Mouse (Mus musculus) CH12.LX (cell line): ENCODE data around the gene Scyl3. TPM values are rescaled to one million over a fixed set of nuclear protein-coding genes. Genes with fewer than 3 reads are reported as not detected.

Source experiments
- DNase-seq: peaks from one replicate; pipeline ENCODE4 v3.0.0-alpha.2; 2013; ENCODE audit errors: extremely low read depth
- H3K27ac ChIP-seq: 2 replicates; pipeline ENCODE4 v1.5.1; 2012; ENCODE audit warnings: low read depth, mild to moderate bottlenecking, control low read depth, moderate library complexity; ENCODE audit not compliant: insufficient read depth
- H3K27me3 ChIP-seq: replicated peaks from 2 replicates; pipeline ENCODE3; 2012; ENCODE audit warnings: inconsistent platforms
- H3K36me3 ChIP-seq, 2 experiments: replicated peaks in 1 of 2; 2 replicates each; pipeline versions ENCODE3 to v1.6.1; 2012; ENCODE audit warnings: inconsistent platforms in 1 of 2, low read length in 1 of 2, mild to moderate bottlenecking in 1 of 2, mixed read lengths in 1 of 2, moderate library complexity in 1 of 2; ENCODE audit not compliant: control insufficient read depth in 1 of 2, insufficient read depth in 1 of 2
- H3K4me1 ChIP-seq, 2 experiments: 2 replicates each; pipeline ENCODE4 v1.6.1; 2012; ENCODE audit warnings: inconsistent platforms in 1 of 2, moderate library complexity in 1 of 2; ENCODE audit not compliant: insufficient read depth in 2 of 2, control insufficient read depth in 1 of 2
- H3K4me2 ChIP-seq: 2 replicates; pipeline ENCODE4 v1.6.1; 2012; ENCODE audit warnings: low read depth, mild to moderate bottlenecking, control low read depth; ENCODE audit not compliant: poor library complexity, insufficient read depth, severe bottlenecking
- H3K4me3 ChIP-seq, 3 experiments: fragments of 150-350 bp in 1 of 3; sonication (generic) in 1 of 3; replicated peaks in 1 of 3; 2 replicates each; pipeline versions ENCODE3 to v1.5.1; 2011 to 2012; ENCODE audit warnings: low read depth in 2 of 3, low read length in 2 of 3, mild to moderate bottlenecking in 2 of 3, moderate library complexity in 2 of 3, control low read depth in 1 of 3, improper control_type of control experiment in 1 of 3, inconsistent platforms in 1 of 3, mixed read lengths in 1 of 3; ENCODE audit not compliant: poor library complexity in 1 of 3
- H3K79me2 ChIP-seq: replicated peaks from 2 replicates; pipeline ENCODE4 v1.6.1; 2012; ENCODE audit warnings: mild to moderate bottlenecking, moderate library complexity; ENCODE audit not compliant: control insufficient read depth, poor library complexity, insufficient read depth, severe bottlenecking; ENCODE audit errors: extremely low read depth
- H3K9ac ChIP-seq: 2 replicates; pipeline ENCODE4 v1.6.1; 2012; ENCODE audit warnings: low read depth, mild to moderate bottlenecking, control low read depth, moderate library complexity; ENCODE audit not compliant: insufficient read depth
- H3K9me3 ChIP-seq: replicated peaks from 2 replicates; pipeline ENCODE3; 2012; ENCODE audit warnings: low read length, inconsistent platforms, mixed read lengths
- BHLHE40 ChIP-seq: IDR thresholded peaks from 2 replicates; pipeline ENCODE4 v1.6.1; 2011; ENCODE audit warnings: mild to moderate bottlenecking, low read depth, low read length, improper control_type of control experiment
- CHD1 ChIP-seq: IDR thresholded peaks from 2 replicates; pipeline ENCODE4 v1.6.1; 2012; ENCODE audit warnings: low read depth, low read length, improper control_type of control experiment, inconsistent platforms
- CHD2 ChIP-seq: IDR thresholded peaks from 2 replicates; pipeline ENCODE4 v1.6.1; 2011; ENCODE audit warnings: low read length, improper control_type of control experiment
- ELF1 ChIP-seq: IDR thresholded peaks from 2 replicates; pipeline ENCODE4 v1.6.1; 2014; ENCODE audit warnings: low read depth, mild to moderate bottlenecking, inconsistent platforms, low read length, improper control_type of control experiment
- EP300 ChIP-seq: IDR thresholded peaks from 2 replicates; pipeline ENCODE4 v1.6.1; 2011; ENCODE audit warnings: low read length, improper control_type of control experiment
- JUN ChIP-seq: IDR thresholded peaks from 2 replicates; pipeline ENCODE4 v1.6.1; 2011; ENCODE audit warnings: low read depth, mild to moderate bottlenecking, low read length, improper control_type of control experiment, moderate library complexity; ENCODE audit not compliant: insufficient read depth
- KAT2A ChIP-seq: IDR thresholded peaks from 2 replicates; pipeline ENCODE4 v1.6.1; 2012; ENCODE audit warnings: low read length, improper control_type of control experiment, inconsistent platforms; ENCODE audit not compliant: insufficient replicate concordance
- MAX ChIP-seq: IDR thresholded peaks from 2 replicates; pipeline ENCODE4 v1.6.1; 2011; ENCODE audit warnings: low read length, improper control_type of control experiment
- MAZ ChIP-seq: IDR thresholded peaks from 2 replicates; pipeline ENCODE4 v1.6.1; 2012; ENCODE audit warnings: low read depth, mild to moderate bottlenecking, inconsistent platforms, low read length, improper control_type of control experiment, moderate library complexity
- NELFE ChIP-seq: IDR thresholded peaks from 2 replicates; pipeline ENCODE4 v1.6.1; 2011; ENCODE audit warnings: low read depth, low read length, improper control_type of control experiment
- NRF1 ChIP-seq: IDR thresholded peaks from 2 replicates; pipeline ENCODE4 v1.6.1; 2014; ENCODE audit warnings: low read depth, mild to moderate bottlenecking, inconsistent platforms, low read length, improper control_type of control experiment, moderate library complexity
- RAD21 ChIP-seq: IDR thresholded peaks from 2 replicates; pipeline ENCODE4 v1.6.1; 2011; ENCODE audit warnings: low read depth, mild to moderate bottlenecking, low read length, improper control_type of control experiment, moderate library complexity
- SMC3 ChIP-seq: IDR thresholded peaks from 2 replicates; pipeline ENCODE4 v1.6.1; 2011; ENCODE audit warnings: low read depth, low read length, improper control_type of control experiment
- TCF12 ChIP-seq: IDR thresholded peaks from 2 replicates; pipeline ENCODE4 v1.6.1; 2014; ENCODE audit warnings: low read depth, mild to moderate bottlenecking, inconsistent platforms, low read length, improper control_type of control experiment
- UBTF ChIP-seq: IDR thresholded peaks from 2 replicates; pipeline ENCODE4 v1.6.1; 2012; ENCODE audit warnings: low read depth, mild to moderate bottlenecking, inconsistent platforms, low read length, improper control_type of control experiment, moderate library complexity
- USF1 ChIP-seq: IDR thresholded peaks from 2 replicates; pipeline ENCODE4 v1.6.1; 2014; ENCODE audit warnings: low read depth, mild to moderate bottlenecking, inconsistent platforms, low read length, improper control_type of control experiment
- ZMIZ1 ChIP-seq: IDR thresholded peaks from 2 replicates; pipeline ENCODE4 v1.6.1; 2012; ENCODE audit warnings: low read depth, mild to moderate bottlenecking, inconsistent platforms, low read length, improper control_type of control experiment
- ZNF384 ChIP-seq: IDR thresholded peaks from 2 replicates; pipeline ENCODE4 v1.6.1; 2012; ENCODE audit warnings: low read depth, low read length, improper control_type of control experiment, inconsistent platforms
- dilution Hi-C: fragments of 300-500 bp; cut with MboI; formaldehyde crosslinking; loops from 2 replicates; pipeline ENCODE4 v1.14.3; 2020; ENCODE audit warnings: low sequenced_read_pairs; ENCODE audit not compliant: extremely low pct_unique_long_range_greater_than_20kb, extremely low pct_ligation_motif_present
- in situ Hi-C: fragments of 300-500 bp; cut with MboI; formaldehyde crosslinking; loops from 3 replicates; pipeline ENCODE4 v1.14.3; 2019; ENCODE audit warnings: low sequenced_read_pairs, low pct_ligation_motif_present, low pct_unique_long_range_greater_than_20kb, mixed read lengths
- polyA plus RNA-seq: library from polyadenylated mRNA; unstranded; fragments of >175 nt; gene quantifications from 2 replicates; pipeline ENCODE4 v1.2.1, GENCODE M21; 2012; ENCODE audit warnings: low read depth; ENCODE audit not compliant: insufficient read length
- total RNA-seq, 2 experiments: library from RNA; depleted of rRNA; stranded (reverse); fragments of 300-350 nt in 1 of 2; fragments of >200 nt in 1 of 2; gene quantifications; 2 replicates each; pipeline ENCODE4 v1.2.3; 2012 to 2014

The Scyl3 gene
- total and polyA plus RNA-seq, 3 experiments = 11.9 to 22.2 (median 16.1) TPM

DNA sequence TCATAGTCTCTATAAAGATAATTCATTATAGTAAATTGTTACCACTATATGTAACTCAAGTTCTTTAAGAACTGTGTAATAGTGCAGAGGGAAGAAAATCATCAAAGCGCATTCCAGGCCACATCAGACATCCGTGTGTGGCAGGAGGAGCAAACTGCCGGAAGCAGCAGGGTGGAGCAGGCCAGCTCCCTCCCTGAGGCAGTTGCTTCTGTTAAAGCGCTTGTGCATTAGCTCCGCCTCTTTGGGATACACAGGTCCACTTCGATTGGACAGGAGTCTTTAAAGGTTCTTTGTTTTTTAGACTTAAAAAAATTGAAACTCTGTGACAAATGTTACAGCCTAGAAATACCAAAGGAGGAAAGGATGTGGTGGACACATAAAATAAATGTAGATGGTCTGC is 13.2 kb downstream of the Scyl3 start:
- Histone ChIP-seq H3K27ac (no peak overlapping the region), H3K36me3 (peaks cover 67 to 94% of the 10 kb centered on the region in 2 experiments), H3K4me2 (no peak overlapping the region), H3K79me2 (no peaks in the 10 kb centered on the region), H3K9me3 (no peaks in the 10 kb centered on the region), H3K27me3 (no peaks in the 10 kb centered on the region), H3K4me3 (no peak overlapping the region), H3K4me1 (no peaks in the 10 kb centered on the region), H3K9ac (no peak overlapping the region)
- no peak for DNase-seq
- in situ Hi-C loops (no loop called here), dilution Hi-C loops (no loop called here)
- TF ChIP-seq EP300 (no peak), UBTF (no peak), RAD21 (no peak), ZNF384 (no peak), SMC3 (no peak), ELF1 (no peak), JUN (no peak), ZMIZ1 (no peak), CHD2 (no peak), USF1 (no peak)

DNA sequence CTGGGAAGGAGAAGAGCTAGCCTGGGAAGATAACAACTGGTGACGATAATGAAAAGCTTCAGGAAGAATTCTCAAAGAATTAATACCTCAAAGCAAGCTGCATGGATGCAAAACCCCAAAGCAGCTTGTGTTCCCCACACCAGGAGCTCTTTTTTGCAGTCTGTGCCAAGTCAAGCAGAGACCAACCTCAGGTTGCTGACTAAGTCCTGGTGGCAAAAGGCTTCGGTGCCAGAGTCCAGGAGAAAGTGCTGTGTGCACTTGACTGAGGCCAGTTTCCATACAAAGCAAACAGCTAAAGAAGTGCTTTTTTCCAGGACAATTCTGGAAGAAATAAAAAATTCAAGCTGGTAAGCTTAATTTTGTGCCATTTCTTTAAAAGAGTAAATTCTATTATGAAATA is 24.5 kb downstream of the Scyl3 start:
- H3K36me3 ChIP-seq = peaks cover 56 to 96% of the 10 kb centered on the region in 2 experiments
- in situ Hi-C loops = no loop called here

DNA sequence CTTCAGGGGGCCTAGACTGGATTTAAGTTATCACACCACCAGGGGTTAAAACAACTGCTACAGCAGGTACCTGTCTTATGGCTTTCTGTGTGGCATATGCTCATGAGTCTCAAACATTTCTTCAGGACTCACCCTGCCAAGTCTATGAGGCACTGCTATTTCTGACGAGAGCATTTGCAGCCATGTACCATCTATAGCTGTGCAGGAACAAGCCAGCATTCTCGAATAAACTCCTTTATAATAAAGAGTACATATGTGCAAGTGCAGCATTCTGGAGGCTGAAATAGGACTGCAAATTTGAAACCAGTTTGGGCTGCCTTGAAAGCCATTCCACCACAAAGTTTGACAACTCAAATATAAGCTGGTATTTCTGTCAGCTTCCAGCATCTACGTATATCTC is 29.1 kb downstream of the Scyl3 start:
- Histone ChIP-seq H3K9ac (no peak overlapping the region), H3K9me3 (no peaks in the 10 kb centered on the region), H3K27me3 (no peaks in the 10 kb centered on the region), H3K36me3 (peaks cover 36 to 80% of the 10 kb centered on the region in 2 experiments), H3K79me2 (no peaks in the 10 kb centered on the region), H3K27ac (no peak overlapping the region), H3K4me3 (no peak overlapping the region), H3K4me1 (no peaks in the 10 kb centered on the region), H3K4me2 (no peak overlapping the region)
- TF ChIP-seq KAT2A = no peak
- no peak for TF ChIP-seq CHD1
- no peak for TF ChIP-seq NRF1
- TF ChIP-seq MAZ = no peak
- no peak for TF ChIP-seq BHLHE40
- TF ChIP-seq NELFE = no peak
- TF ChIP-seq USF1 = no peak
- no peak for TF ChIP-seq TCF12
- no peak for DNase-seq
- dilution Hi-C loops = no loop called here
- in situ Hi-C loops = no loop called here

More for the DNA sequence above, 24.5 kb downstream of the Scyl3 start:
- H3K9ac ChIP-seq = no peak overlapping the region
- TF ChIP-seq NRF1 (no peak), MAX (no peak)
- H3K9me3 ChIP-seq = no peaks in the 10 kb centered on the region
- no peaks in the 10 kb centered on the region for H3K27me3 ChIP-seq
- no peak for DNase-seq
- dilution Hi-C loops = no loop called here
- no peaks in the 10 kb centered on the region for H3K4me1 ChIP-seq
- H3K4me2 ChIP-seq = no peak overlapping the region
- no peaks in the 10 kb centered on the region for H3K79me2 ChIP-seq
- H3K4me3 ChIP-seq = no peak overlapping the region
- no peak overlapping the region for H3K27ac ChIP-seq
